Mouse (Mus musculus): ENCODE data around the gene Gm20388. TPM values are rescaled to one million over a fixed set of nuclear protein-coding genes. Genes with fewer than 3 reads are reported as not detected.

Gene Gm20388
- total RNA-seq, 2 experiments from 2014 or later = 2.4 to 2.6 TPM

DNA sequence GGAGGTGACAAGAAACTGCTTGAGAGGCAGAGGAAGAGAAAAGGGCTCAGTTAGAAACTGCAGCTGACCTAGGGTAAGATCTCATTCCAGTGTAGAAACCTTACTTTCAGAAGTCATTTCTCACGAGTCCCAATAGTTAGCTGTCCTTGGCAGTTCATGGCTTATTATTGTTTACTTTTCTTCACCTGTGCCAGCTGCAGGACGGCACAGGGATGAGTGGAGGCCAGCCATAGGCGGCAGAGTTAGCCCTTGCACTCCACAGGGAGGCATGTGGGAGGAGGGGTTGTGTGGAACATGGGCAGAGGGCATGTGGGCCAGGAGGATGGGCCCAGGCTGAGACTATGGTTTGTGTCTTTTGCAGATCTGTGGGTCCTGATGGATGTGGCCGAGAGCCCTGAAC lies 2472.4 kb downstream of the Gm20388 start:
- TF ChIP-seq CTCF (IDR thresholded peaks at IDR 0.05) = no peak
- intact Hi-C loops (cut with DNase I) = no loop called here
- no peak overlapping the region for H3K4me3 ChIP-seq
- DNase-seq (ENCODE audit: extremely low spot score in 1 of 2, low spot score in 2 of 2) = no peak
- no peak overlapping the region for H3K27ac ChIP-seq

DNA sequence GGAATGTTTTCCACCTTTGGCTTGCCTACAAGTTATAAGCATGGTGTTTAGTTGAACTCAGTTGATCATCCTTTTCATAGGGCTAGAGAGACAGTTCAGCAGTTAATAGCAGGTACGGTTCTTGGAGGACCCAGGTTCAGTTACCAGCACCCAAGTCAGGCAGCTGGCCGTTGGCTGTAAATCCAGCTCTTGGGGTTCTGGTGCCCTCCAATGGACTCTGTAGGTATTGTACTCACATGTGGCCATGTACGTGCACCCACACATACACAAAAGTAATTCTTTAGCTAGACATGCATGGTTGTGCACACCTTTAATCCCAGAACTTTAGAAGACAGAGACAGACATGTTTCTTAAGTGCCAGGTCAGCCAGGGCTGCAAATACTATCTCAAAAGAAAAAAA lies 2478.7 kb downstream of the Gm20388 start:
- Histone ChIP-seq H3K27ac (no peak overlapping the region), H3K4me3 (no peak overlapping the region)
- intact Hi-C loops (cut with DNase I) = no loop called here
- DNase-seq (ENCODE audit: extremely low spot score in 1 of 2, low spot score in 2 of 2) = no peak
- TF ChIP-seq CTCF (IDR thresholded peaks at IDR 0.05) = peak; percentile 21

DNA sequence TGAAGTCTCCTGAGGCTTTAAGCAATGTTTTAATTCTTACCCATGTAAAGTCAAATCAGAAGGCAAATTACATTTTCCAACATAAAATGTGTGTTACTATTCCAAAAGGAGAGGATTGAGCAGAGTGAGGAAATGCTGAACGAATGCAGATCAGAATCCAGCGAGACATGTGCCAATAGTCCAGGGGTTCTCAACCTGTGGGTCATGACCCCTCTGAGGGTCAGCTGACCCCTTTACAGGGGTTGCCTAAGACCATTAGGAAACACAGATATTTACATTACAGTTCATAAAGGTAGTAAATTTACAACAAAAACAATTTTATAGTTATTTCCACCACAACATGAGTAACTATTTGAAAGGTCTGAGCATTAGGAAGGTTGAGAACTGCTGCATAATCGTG lies 2480.1 kb downstream of the Gm20388 start:
- TF ChIP-seq CTCF (IDR thresholded peaks at IDR 0.05) = no peak
- Histone ChIP-seq H3K27ac (no peak overlapping the region), H3K4me3 (no peak overlapping the region)
- intact Hi-C loops (cut with DNase I) = loop anchor here (10.0 kb wide), 1 partner anchor 394 kb away; no protein-coding TSS in a partner anchor
- DNase-seq (ENCODE audit: extremely low spot score in 1 of 2, low spot score in 2 of 2) = no peak

DNA sequence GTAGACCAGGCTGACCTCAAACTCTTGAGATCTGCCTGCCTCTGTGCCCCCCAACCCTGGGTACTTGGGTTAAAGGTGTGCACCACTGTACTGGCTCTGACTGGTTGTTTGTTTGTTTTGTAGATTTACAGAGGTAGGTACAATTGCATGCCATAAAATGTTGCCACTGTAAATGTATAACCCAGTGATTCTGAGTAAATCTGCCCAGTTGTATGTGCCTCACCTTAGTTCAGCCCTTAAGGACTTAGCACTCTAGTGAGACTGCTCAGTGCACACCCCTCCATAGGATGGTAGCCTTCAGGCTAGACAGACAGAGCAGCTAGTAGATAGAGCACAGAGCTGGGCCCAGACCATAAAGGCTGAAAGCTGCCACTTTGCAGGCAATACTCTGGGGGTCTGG lies 2483.1 kb downstream of the Gm20388 start:
- Histone ChIP-seq H3K27ac (no peak overlapping the region), H3K4me3 (no peak overlapping the region)
- no peak for DNase-seq (ENCODE audit: extremely low spot score in 1 of 2, low spot score in 2 of 2)
- intact Hi-C loops (cut with DNase I) = loop anchor here (10.0 kb wide), 1 partner anchor 391 kb away; no protein-coding TSS in a partner anchor
- TF ChIP-seq CTCF (IDR thresholded peaks at IDR 0.05) = no peak

DNA sequence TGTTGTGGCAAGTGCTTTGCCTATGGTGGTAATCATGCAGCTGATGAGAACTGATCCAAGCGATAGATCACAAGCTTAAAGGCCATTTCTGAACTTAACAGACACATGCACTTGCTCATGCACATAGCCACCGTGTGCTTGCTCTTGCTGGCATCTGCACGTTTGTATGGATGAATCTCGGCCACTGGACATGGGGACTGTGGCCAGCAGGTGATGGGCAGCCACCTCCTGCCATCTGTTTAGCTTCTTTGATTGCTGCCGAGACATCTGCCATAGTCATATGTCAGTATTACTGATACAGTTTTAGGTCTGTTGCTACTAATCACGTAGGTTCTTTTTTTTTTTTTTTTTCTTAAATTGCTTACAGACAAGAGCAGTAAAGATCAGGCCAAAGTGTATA lies 2484.7 kb downstream of the Gm20388 start:
- no peak for DNase-seq (ENCODE audit: extremely low spot score in 1 of 2, low spot score in 2 of 2)
- Histone ChIP-seq H3K4me3 (no peak overlapping the region), H3K27ac (no peak overlapping the region)
- intact Hi-C loops (cut with DNase I) = loop anchor here (10.0 kb wide), 1 partner anchor 390 kb away; no protein-coding TSS in a partner anchor
- no peak for TF ChIP-seq CTCF (IDR thresholded peaks at IDR 0.05)

DNA sequence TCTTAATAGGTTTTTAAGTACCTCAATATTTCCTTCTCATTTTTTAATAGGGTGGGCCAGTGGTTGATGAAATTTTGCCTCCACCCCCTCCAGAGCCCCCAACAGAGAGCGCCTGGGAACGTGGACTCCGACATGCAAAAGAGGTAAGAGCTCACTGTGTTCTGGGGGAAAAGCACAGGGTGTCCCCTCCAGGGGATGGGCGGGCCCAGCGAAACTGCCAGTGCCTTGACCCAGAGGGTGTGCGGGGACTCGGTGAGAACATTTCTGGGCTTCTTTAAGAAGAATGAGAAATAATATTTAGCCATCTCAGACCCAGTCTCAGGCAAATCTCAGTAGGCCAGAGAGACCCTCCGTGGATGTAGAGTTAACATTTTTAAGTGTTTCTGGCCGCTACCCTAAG lies 2487.5 kb downstream of the Gm20388 start:
- TF ChIP-seq CTCF (IDR thresholded peaks at IDR 0.05) = no peak

DNA sequence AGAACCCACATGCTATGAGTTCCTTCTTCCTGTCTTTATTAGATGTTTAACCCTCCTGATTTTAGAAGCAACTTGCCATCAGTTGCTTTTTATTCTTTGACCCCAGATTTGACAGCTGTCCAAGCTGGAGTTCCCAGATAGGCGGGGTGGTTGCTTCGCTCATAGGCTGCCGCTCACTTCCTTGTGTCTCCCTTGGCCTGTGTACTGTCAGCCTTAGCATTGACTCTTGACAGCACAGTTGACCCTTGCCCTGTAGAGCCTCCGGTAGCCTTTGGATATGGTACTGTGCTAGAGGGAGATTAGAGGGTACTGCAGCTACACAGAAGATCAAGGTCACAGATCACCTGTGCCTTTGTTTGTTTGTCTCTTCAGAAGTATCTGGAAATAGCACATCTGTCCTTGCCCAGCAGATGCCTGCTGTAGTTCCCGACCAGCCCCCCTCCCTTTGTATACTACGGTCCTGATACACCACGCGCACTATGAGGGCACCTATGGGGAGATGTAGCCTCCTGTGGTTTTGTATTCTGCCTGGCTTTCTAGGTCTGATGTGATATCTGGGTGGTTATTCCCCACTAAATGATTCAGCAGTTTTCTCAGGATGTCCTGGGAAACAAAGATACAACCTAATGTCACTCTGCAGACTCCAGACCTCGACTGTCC lies 2494.6 kb downstream of the Gm20388 start:
- Histone ChIP-seq H3K27ac (no peak overlapping the region), H3K4me3 (no peak overlapping the region)
- no peak for DNase-seq (ENCODE audit: extremely low spot score in 1 of 2, low spot score in 2 of 2)
- intact Hi-C loops (cut with DNase I) = no loop called here
- no peak for TF ChIP-seq CTCF (IDR thresholded peaks at IDR 0.05)

More for the DNA sequence above, 2487.5 kb downstream of the Gm20388 start:
- Histone ChIP-seq H3K4me3 (no peak overlapping the region), H3K27ac (no peak overlapping the region)
- no peak for DNase-seq (ENCODE audit: extremely low spot score in 1 of 2, low spot score in 2 of 2)
- intact Hi-C loops (cut with DNase I) = loop anchor here (10.0 kb wide), 1 partner anchor 387 kb away; no protein-coding TSS in a partner anchor

DNA sequence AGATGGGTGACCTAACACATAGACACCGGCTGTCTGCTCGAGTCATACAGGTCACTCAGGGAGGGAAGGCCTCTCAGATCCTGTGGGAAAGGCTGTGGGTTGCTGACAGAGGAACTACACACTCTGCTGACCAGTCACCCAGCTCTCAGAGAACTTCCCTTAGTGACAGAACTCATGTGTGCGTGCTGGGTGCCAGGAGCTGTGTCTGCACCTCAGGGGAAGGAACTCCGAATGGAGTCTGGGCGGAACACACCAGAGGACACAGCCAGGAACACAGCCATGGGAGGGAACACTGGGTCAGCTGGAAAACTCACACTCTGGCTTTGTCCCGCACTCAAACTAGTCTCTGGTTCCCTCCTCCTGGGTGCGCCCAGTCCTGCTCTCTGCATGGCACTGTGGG lies 2497.0 kb downstream of the Gm20388 start:
- Histone ChIP-seq H3K27ac (no peak overlapping the region), H3K4me3 (no peak overlapping the region)
- no peak for TF ChIP-seq CTCF (IDR thresholded peaks at IDR 0.05)
- no peak for DNase-seq (ENCODE audit: extremely low spot score in 1 of 2, low spot score in 2 of 2)
- intact Hi-C loops (cut with DNase I) = no loop called here

DNA sequence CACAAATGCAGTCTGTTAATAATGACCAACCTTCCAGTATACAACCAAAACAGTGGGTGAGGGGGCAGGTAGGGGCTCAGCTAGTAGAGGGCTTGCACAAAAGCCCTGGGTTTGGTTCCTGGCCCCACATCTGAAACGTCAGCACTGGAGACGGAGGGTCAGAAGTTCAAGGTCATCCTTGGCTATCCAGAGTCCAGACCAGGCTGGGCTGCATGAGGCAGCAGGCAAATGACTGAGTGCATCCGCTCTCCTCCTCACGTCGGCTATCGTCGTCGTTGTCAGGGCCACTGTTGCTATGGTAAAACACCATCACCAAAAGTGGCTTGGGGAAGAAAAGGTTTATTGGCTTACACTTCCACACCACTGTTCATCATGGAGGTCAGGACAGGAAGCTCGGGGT lies 2503.7 kb downstream of the Gm20388 start:
- no peak for TF ChIP-seq CTCF (IDR thresholded peaks at IDR 0.05)
- H3K27ac ChIP-seq = no peak overlapping the region
- H3K4me3 ChIP-seq = no peak overlapping the region
- DNase-seq (ENCODE audit: extremely low spot score in 1 of 2, low spot score in 2 of 2) = no peak
- intact Hi-C loops (cut with DNase I) = no loop called here

DNA sequence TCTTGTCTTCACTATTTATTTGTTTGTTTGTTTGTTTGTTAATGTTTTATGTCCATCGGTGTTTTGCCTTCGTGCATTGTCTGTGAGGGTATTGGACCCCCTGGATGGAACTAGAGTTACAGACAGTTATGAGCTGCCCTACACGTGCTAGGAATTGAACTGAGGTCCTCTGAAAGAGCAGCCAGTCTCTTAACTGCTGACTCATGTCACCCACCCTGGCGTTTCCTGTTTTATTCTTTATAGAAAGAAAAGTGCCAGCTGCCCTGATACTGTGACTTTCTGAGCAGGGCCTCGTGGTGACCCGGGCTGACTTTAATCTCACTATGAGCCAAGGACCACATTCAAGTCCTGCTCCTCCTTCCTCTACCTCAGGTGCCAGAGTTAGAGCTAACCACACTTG lies 2504.9 kb downstream of the Gm20388 start:
- DNase-seq (ENCODE audit: extremely low spot score in 1 of 2, low spot score in 2 of 2) = no peak
- no peak overlapping the region for H3K27ac ChIP-seq
- TF ChIP-seq CTCF (IDR thresholded peaks at IDR 0.05) = no peak
- H3K4me3 ChIP-seq = no peak overlapping the region
- intact Hi-C loops (cut with DNase I) = no loop called here

DNA sequence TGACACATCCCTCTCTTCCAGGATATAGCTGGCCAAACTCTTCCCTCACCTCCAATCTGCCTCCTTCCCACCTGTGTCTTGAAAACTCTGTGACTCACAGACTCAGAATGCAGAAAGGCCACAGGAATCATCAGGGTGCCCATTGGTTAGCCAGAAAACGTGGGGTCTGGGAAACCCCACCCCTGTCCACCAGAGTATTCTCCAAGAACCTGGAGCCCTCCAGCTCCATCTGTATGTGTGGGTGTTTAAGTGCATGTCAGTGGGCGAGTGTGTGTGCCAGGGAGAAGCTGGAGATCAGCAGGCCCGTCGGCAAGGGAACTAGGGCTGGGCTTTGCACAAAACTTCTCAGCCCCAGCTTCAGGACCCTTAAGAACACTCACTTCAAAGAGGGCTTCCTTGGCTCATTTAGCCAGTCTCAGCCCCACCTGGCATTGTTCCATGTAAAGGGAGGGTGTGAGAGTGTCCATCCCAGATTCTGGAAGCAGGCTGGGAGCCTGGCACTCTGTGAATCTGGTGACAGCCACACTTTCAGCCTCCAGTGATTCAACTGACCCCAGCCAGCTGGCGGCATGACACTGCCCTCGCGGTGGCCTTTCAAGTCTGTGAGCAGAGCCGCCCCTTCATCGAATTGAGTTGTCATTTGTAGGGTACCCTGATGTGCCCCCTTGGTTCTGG lies 2509.4 kb downstream of the Gm20388 start:
- no peak overlapping the region; the same call in 1 of the 2 replicates for H3K27ac ChIP-seq
- intact Hi-C loops (cut with DNase I) = no loop called here
- TF ChIP-seq CTCF (IDR thresholded peaks at IDR 0.05) = no peak; the same call in 1 of the 2 replicates
- DNase-seq (ENCODE audit: extremely low spot score in 1 of 2, low spot score in 2 of 2) = peak; percentile 30 to 59
- H3K4me3 ChIP-seq = no peak overlapping the region

DNA sequence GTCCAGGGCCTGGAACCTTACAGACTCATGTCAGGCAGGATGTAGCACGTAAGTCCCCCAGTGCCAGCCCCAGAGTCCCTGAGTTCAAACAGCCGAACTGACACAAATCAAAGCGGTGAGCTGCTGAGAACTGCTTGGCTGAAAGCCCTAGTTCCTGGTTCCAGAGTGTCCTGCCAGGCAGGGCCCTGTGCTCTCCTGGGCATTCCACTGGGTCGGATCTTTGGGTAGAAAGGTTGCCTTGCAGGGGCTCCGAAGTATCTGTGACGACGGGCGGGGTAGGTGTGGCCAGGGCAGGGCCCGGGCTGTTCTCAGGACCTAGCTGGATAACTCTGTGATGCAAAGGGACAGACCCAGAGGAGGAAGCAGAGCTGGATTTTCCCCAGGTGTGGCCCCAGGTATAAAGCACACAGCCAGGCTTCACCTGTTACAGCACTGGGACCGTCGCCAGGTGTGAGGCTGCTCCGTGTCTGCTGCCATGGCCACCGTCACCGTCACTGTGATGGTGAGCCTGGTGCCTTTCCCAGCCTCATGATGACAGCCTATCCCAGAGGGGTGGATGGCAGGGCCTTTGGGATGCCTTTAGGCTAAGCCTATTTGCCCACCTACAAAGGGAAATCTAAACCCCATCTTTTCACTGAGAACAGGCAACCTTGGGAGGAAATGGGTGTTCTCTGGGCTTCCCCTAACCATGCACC lies 2510.9 kb downstream of the Gm20388 start, which contains the start of gene Il17c:
Il17c (plus strand) TSS at position 645 of the 695 bp plus-strand sequence.
- no peak for DNase-seq (ENCODE audit: extremely low spot score in 1 of 2, low spot score in 2 of 2)
- TF ChIP-seq CTCF (IDR thresholded peaks at IDR 0.05) = no peak
- Histone ChIP-seq H3K4me3 (no peak within 1 kb of the TSS), H3K27ac (no peak within 1 kb of the TSS)
- intact Hi-C loops (cut with DNase I) = no loop called here
